Mouse (Mus musculus): ENCODE measurements at regions not wholly inside any gene's neighbourhood (a gene's known extent, or its start where the extent isn't known, plus 50 kb on each side); places are given as distances from the start of the nearest gene placed in this dataset.
A peak's percentile ranks its signal among the peaks of the same experiment; 100 is the strongest.
"Not testable (repeated sequence)": the region's sequence is repeated elsewhere in the genome, so short reads cannot be mapped to it uniquely, and the experiment has no call there.

- intact Hi-C loops (cut with DNase I), result no loop called here
- DNase-seq, result peak; percentile 40 to 46
Measured at GRCm38 (mm10) chr12:77575046-77575445, 337.1 kb downstream of the Fut8 start.

GRCm38 (mm10) chr12:77588297-77588696 is 350.4 kb downstream of the Fut8 start:
- intact Hi-C loops (cut with DNase I), result no loop called here
- DNase-seq, result no peak

- intact Hi-C loops (cut with DNase I), result no loop called here
- no peak for DNase-seq
Measured at GRCm38 (mm10) chr12:77589416-77589815, 351.5 kb downstream of the Fut8 start.

- no peak for DNase-seq
- intact Hi-C loops (cut with DNase I), result no loop called here
Measured at GRCm38 (mm10) chr12:77594092-77594491, 356.2 kb downstream of the Fut8 start.

GRCm38 (mm10) chr12:77594657-77595056 is 356.7 kb downstream of the Fut8 start:
- DNase-seq, result peak; percentile 15 to 35
- intact Hi-C loops (cut with DNase I), result no loop called here

GRCm38 (mm10) chr12:77595821-77596220 is 357.9 kb downstream of the Fut8 start:
- DNase-seq, result no peak
- intact Hi-C loops (cut with DNase I), result no loop called here

- intact Hi-C loops (cut with DNase I), result no loop called here
- peak; percentile 67 to 68 for DNase-seq
Measured at GRCm38 (mm10) chr12:77596676-77597075, 358.8 kb downstream of the Fut8 start.

GRCm38 (mm10) chr12:77597627-77598333 is 359.9 kb downstream of the Fut8 start:
- intact Hi-C loops (cut with DNase I), result no loop called here
- peak; percentile 78 to 82 for DNase-seq

- DNase-seq, result peak; percentile 55 to 56
- intact Hi-C loops (cut with DNase I), result no loop called here
Measured at GRCm38 (mm10) chr12:77598334-77598715, 360.4 kb downstream of the Fut8 start.

- DNase-seq, result no peak
Measured at GRCm38 (mm10) chr12:77599391-77599790, 361.5 kb downstream of the Fut8 start.

GRCm38 (mm10) chr12:77603832-77604501 is 366.0 kb downstream of the Fut8 start:
- DNase-seq, result no peak
- intact Hi-C loops (cut with DNase I), result no loop called here

More at GRCm38 (mm10) chr12:77599391-77599790, 361.5 kb downstream of the Fut8 start:
- intact Hi-C loops (cut with DNase I), result no loop called here

GRCm38 (mm10) chr12:77617552-77617951 is 379.6 kb downstream of the Fut8 start:
- no peak for DNase-seq
- intact Hi-C loops (cut with DNase I), result no loop called here

- DNase-seq, result no peak
- intact Hi-C loops (cut with DNase I), result no loop called here
Measured at GRCm38 (mm10) chr12:77622243-77622642, 384.3 kb downstream of the Fut8 start.

- DNase-seq, result peak in 1 of 2 experiments; percentile 11
- intact Hi-C loops (cut with DNase I), result not testable (repeated sequence)
Measured at GRCm38 (mm10) chr12:77624323-77624722, 386.4 kb downstream of the Fut8 start.

GRCm38 (mm10) chr12:77628358-77628850 is 390.5 kb downstream of the Fut8 start:
- intact Hi-C loops (cut with DNase I), result no loop called here
- DNase-seq, result no peak

GRCm38 (mm10) chr12:77633981-77634650 is 396.2 kb downstream of the Fut8 start:
- DNase-seq, result no peak
- intact Hi-C loops (cut with DNase I), result no loop called here

- intact Hi-C loops (cut with DNase I), result no loop called here
- peak; percentile 11 to 28 for DNase-seq
Measured at GRCm38 (mm10) chr12:77638266-77638665, 400.3 kb downstream of the Fut8 start.

- intact Hi-C loops (cut with DNase I), result no loop called here
- DNase-seq, result no peak
Measured at GRCm38 (mm10) chr12:77642336-77642735, 404.4 kb downstream of the Fut8 start.

- intact Hi-C loops (cut with DNase I), result no loop called here
- no peak for DNase-seq
Measured at GRCm38 (mm10) chr12:77647841-77648240, 409.9 kb downstream of the Fut8 start.

- intact Hi-C loops (cut with DNase I), result no loop called here
- no peak for DNase-seq
Measured at GRCm38 (mm10) chr12:77654282-77654681, 416.4 kb downstream of the Fut8 start.

GRCm38 (mm10) chr12:77657060-77657459 is 419.1 kb downstream of the Fut8 start:
- intact Hi-C loops (cut with DNase I), result no loop called here
- no peak for DNase-seq

- intact Hi-C loops (cut with DNase I), result no loop called here
- no peak for DNase-seq
Measured at GRCm38 (mm10) chr12:77657878-77658277, 420.0 kb downstream of the Fut8 start.

Measured in heart, postnatal 10 days (tissue).